Mouse (Mus musculus): ENCODE results near the gene Tha1. TPM values are rescaled to one million over a fixed set of nuclear protein-coding genes. Genes with fewer than 3 reads are reported as not detected.

The Tha1 gene
- polyA plus RNA-seq, 1 experiment from 2014 or later: 1.7 TPM

GRCm38 (mm10) chr11:117880336-117880976 lies 7.2 kb upstream of the Tha1 start:
- H3K4me2 ChIP-seq: no peak overlapping the region
- H3K9ac ChIP-seq: no peak overlapping the region
- H3K27me3 ChIP-seq (replicated peaks): peaks cover 38% of the 10 kb centered on the region
- WGBS (ENCODE audit: insufficient replicate concordance): 71% methylated on average over 9 of the region's 9 CpGs
- H3K4me3 ChIP-seq: no peak overlapping the region
- no peaks in the 10 kb centered on the region for H3K9me3 ChIP-seq (replicated peaks)
- H3K27ac ChIP-seq: no peak overlapping the region
- ATAC-seq: no peak
- peaks cover 56% of the 10 kb centered on the region for H3K4me1 ChIP-seq
- H3K36me3 ChIP-seq: no peaks in the 10 kb centered on the region

- Histone ChIP-seq H3K9me3 (replicated peaks) (no peaks in the 10 kb centered on the region), H3K9ac (no peak overlapping the region), H3K4me3 (no peak overlapping the region), H3K27ac (no peak overlapping the region), H3K4me1 (peaks cover 60% of the 10 kb centered on the region), H3K4me2 (no peak overlapping the region), H3K36me3 (no peaks in the 10 kb centered on the region), H3K27me3 (replicated peaks) (peaks cover 32% of the 10 kb centered on the region; the same call in 1 of the 2 replicates)
- WGBS (ENCODE audit: insufficient replicate concordance): 65% methylated on average over 6 of the region's 6 CpGs
- no peak for ATAC-seq
These were observed 6.4 kb upstream of the Tha1 start for GRCm38 (mm10) chr11:117879676-117880075.

GRCm38 (mm10) chr11:117878892-117879291 lies 5.6 kb upstream of the Tha1 start:
- Histone ChIP-seq H3K4me1 (peaks cover 60% of the 10 kb centered on the region), H3K27me3 (replicated peaks) (peaks cover 28% of the 10 kb centered on the region; the same call in 1 of the 2 replicates), H3K9me3 (replicated peaks) (no peaks in the 10 kb centered on the region), H3K9ac (no peak overlapping the region), H3K36me3 (no peaks in the 10 kb centered on the region), H3K4me3 (no peak overlapping the region), H3K4me2 (peak overlapping the region; percentile 50), H3K27ac (peak overlapping the region; percentile 16)
- 9% methylated on average over 8 of the region's 8 CpGs for WGBS (ENCODE audit: insufficient replicate concordance)
- no peak for ATAC-seq

- 8% methylated on average over 13 of the region's 13 CpGs for WGBS (ENCODE audit: insufficient replicate concordance)
- H3K4me3 ChIP-seq: no peak overlapping the region
- no peaks in the 10 kb centered on the region for H3K9me3 ChIP-seq (replicated peaks)
- H3K4me1 ChIP-seq: peaks cover 61% of the 10 kb centered on the region
- H3K27ac ChIP-seq: peak overlapping the region; percentile 16
- H3K4me2 ChIP-seq: peak overlapping the region; percentile 50
- peak; percentile 50 for ATAC-seq
- no peaks in the 10 kb centered on the region for H3K36me3 ChIP-seq
- H3K27me3 ChIP-seq (replicated peaks): peaks cover 35% of the 10 kb centered on the region
- no peak overlapping the region for H3K9ac ChIP-seq
These were observed 4.8 kb upstream of the Tha1 start for GRCm38 (mm10) chr11:117877917-117878745.

- no peak overlapping the region for H3K4me3 ChIP-seq
- ATAC-seq: no peak
These were observed 2.4 kb upstream of the Tha1 start for GRCm38 (mm10) chr11:117875681-117876080.

GRCm38 (mm10) chr11:117874419-117874818 lies 1.1 kb upstream of the Tha1 start:
- Histone ChIP-seq H3K4me3 (no peak overlapping the region), H3K4me1 (peaks cover 53% of the 10 kb centered on the region), H3K27me3 (replicated peaks) (peaks cover 52% of the 10 kb centered on the region), H3K9ac (no peak overlapping the region), H3K36me3 (no peaks in the 10 kb centered on the region), H3K9me3 (replicated peaks) (no peaks in the 10 kb centered on the region), H3K4me2 (no peak overlapping the region), H3K27ac (no peak overlapping the region)
- no peak for ATAC-seq
- 41% methylated on average over 4 of the region's 4 CpGs for WGBS (ENCODE audit: insufficient replicate concordance)

More at GRCm38 (mm10) chr11:117875681-117876080, 2.4 kb upstream of the Tha1 start:
- Histone ChIP-seq H3K9ac (no peak overlapping the region), H3K27ac (no peak overlapping the region), H3K4me2 (no peak overlapping the region), H3K36me3 (no peaks in the 10 kb centered on the region), H3K27me3 (replicated peaks) (peaks cover 50% of the 10 kb centered on the region), H3K4me1 (peaks cover 55% of the 10 kb centered on the region), H3K9me3 (replicated peaks) (no peaks in the 10 kb centered on the region)
- WGBS (ENCODE audit: insufficient replicate concordance): 46% methylated on average over 6 of the region's 6 CpGs

GRCm38 (mm10) chr11:117871911-117872584 lies 1.2 kb downstream of the Tha1 start:
- Histone ChIP-seq H3K4me2 (peak overlapping the region; percentile 77; the same call in 1 of the 2 replicates), H3K4me3 (no peak overlapping the region), H3K36me3 (no peaks in the 10 kb centered on the region), H3K9ac (no peak overlapping the region), H3K27ac (no peak overlapping the region), H3K27me3 (replicated peaks) (peaks cover 44% of the 10 kb centered on the region), H3K9me3 (replicated peaks) (no peaks in the 10 kb centered on the region), H3K4me1 (peaks cover 31% of the 10 kb centered on the region)
- ATAC-seq: no peak
- whole genome bisulfite sequencing (ENCODE audit: insufficient replicate concordance): 27% methylated on average over 12 of the region's 12 CpGs

GRCm38 (mm10) chr11:117871376-117871775 lies 1.9 kb downstream of the Tha1 start:
- H3K27me3 ChIP-seq (replicated peaks): peaks cover 44% of the 10 kb centered on the region

GRCm38 (mm10) chr11:117870688-117871365 lies 2.5 kb downstream of the Tha1 start:
- H3K4me2 ChIP-seq: no peak overlapping the region
- ATAC-seq: no peak
- H3K27me3 ChIP-seq (replicated peaks): peaks cover 44% of the 10 kb centered on the region
- peaks cover 24% of the 10 kb centered on the region for H3K4me1 ChIP-seq
- H3K9ac ChIP-seq: no peak overlapping the region
- no peaks in the 10 kb centered on the region for H3K36me3 ChIP-seq
- H3K27ac ChIP-seq: no peak overlapping the region
- H3K9me3 ChIP-seq (replicated peaks): no peaks in the 10 kb centered on the region
- WGBS (ENCODE audit: insufficient replicate concordance): 37% methylated on average over 12 of the region's 12 CpGs
- H3K4me3 ChIP-seq: no peak overlapping the region

More at GRCm38 (mm10) chr11:117871376-117871775, 1.9 kb downstream of the Tha1 start:
- Histone ChIP-seq H3K27ac (no peak overlapping the region), H3K9ac (no peak overlapping the region), H3K4me2 (no peak overlapping the region), H3K9me3 (replicated peaks) (no peaks in the 10 kb centered on the region), H3K4me1 (peaks cover 28% of the 10 kb centered on the region), H3K36me3 (no peaks in the 10 kb centered on the region), H3K4me3 (no peak overlapping the region)
- WGBS (ENCODE audit: insufficient replicate concordance): 43% methylated on average over 5 of the region's 5 CpGs
- no peak for ATAC-seq

- no peak overlapping the region for H3K27ac ChIP-seq
- ATAC-seq: no peak
- no peaks in the 10 kb centered on the region for H3K36me3 ChIP-seq
- 0 out of 2 replicates have a peak, but pooled peaks cover 2% of the 10 kb centered on the region for H3K4me1 ChIP-seq
- H3K4me2 ChIP-seq: no peak overlapping the region
- H3K4me3 ChIP-seq: no peak overlapping the region
- peaks cover 60% of the 10 kb centered on the region for H3K27me3 ChIP-seq (replicated peaks)
- 52% methylated on average over 6 of the region's 6 CpGs for WGBS (ENCODE audit: insufficient replicate concordance)
- H3K9me3 ChIP-seq (replicated peaks): no peaks in the 10 kb centered on the region
- no peak overlapping the region for H3K9ac ChIP-seq
These were observed 7.3 kb downstream of the Tha1 start for GRCm38 (mm10) chr11:117865988-117866387.

GRCm38 (mm10) chr11:117864805-117865204 lies 8.5 kb downstream of the Tha1 start:
- peaks cover 69% of the 10 kb centered on the region for H3K27me3 ChIP-seq (replicated peaks)
- H3K9me3 ChIP-seq (replicated peaks): no peaks in the 10 kb centered on the region
- H3K27ac ChIP-seq: no peak overlapping the region
- H3K9ac ChIP-seq: no peak overlapping the region
- H3K4me3 ChIP-seq: no peak overlapping the region
- no peaks in the 10 kb centered on the region for H3K36me3 ChIP-seq
- 0 out of 2 replicates have a peak, but pooled peaks cover 4% of the 10 kb centered on the region for H3K4me1 ChIP-seq
- 25% methylated on average over 2 of the region's 2 CpGs for WGBS (ENCODE audit: insufficient replicate concordance)
- no peak for ATAC-seq
- no peak overlapping the region for H3K4me2 ChIP-seq

All from liver, embryonic 12.5 days (tissue).